Mouse (Mus musculus): ENCODE measurements around the gene En2. TPM values are rescaled to one million over a fixed set of nuclear protein-coding genes. Genes with fewer than 3 reads are reported as not detected.

Gene En2
- polyA plus RNA-seq (2014; fragmentation: Illumina TruSeq; extraction: RNeasy Lipid Tissue Mini Kit (QIAGEN cat#74804); ENCODE audit: low read depth, low replicate concordance): not detected

GRCm38 (mm10) chr5:28165358-28166255 lies at the start of gene En2:
Gene En2 (plus strand): TSS chr5:28165694.

Other genes with a start within 250 kb of the En2 start
- 50.6 TPM for gene Insig1, start 94.3 kb upstream of the En2 start, polyA plus RNA-seq (2014; fragmentation: Illumina TruSeq; extraction: RNeasy Lipid Tissue Mini Kit (QIAGEN cat#74804); ENCODE audit: low read depth, low replicate concordance)
- 0.24 TPM for gene Cnpy1, start 80.1 kb downstream of the En2 start, polyA plus RNA-seq (2014; fragmentation: Illumina TruSeq; extraction: RNeasy Lipid Tissue Mini Kit (QIAGEN cat#74804); ENCODE audit: low read depth, low replicate concordance)
- 40.0 TPM for gene Rbm33, start 151.4 kb downstream of the En2 start, polyA plus RNA-seq (2014; fragmentation: Illumina TruSeq; extraction: RNeasy Lipid Tissue Mini Kit (QIAGEN cat#74804); ENCODE audit: low read depth, low replicate concordance)

Data from kidney, adult 10 weeks (tissue).